Mouse (Mus musculus): ENCODE results near the gene Clba1. TPM values are rescaled to one million over a fixed set of nuclear protein-coding genes. Genes with fewer than 3 reads are reported as not detected.

Gene Clba1
- polyA plus RNA-seq, 1 experiment, result 77.8 TPM

- H3K27ac ChIP-seq (ENCODE audit: control insufficient read depth, insufficient read depth, low read depth, low read length), result no peak overlapping the region
- no peaks in the 10 kb centered on the region for H3K27me3 ChIP-seq (ENCODE audit: control insufficient read depth, insufficient read depth, low read length)
- no peaks in the 10 kb centered on the region for H3K36me3 ChIP-seq (ENCODE audit: control insufficient read depth, insufficient read depth, low read length)
- no peak overlapping the region for H3K4me3 ChIP-seq (ENCODE audit: control insufficient read depth, low read depth, low read length)
- TF ChIP-seq POLR2A (IDR thresholded peaks at IDR 0.05; ENCODE audit: control insufficient read depth, low read depth, low read length) (no peak), CTCF (IDR thresholded peaks at IDR 0.05; ENCODE audit: control insufficient read depth, insufficient read depth, insufficient replicate concordance, low read depth, low read length) (no peak)
- H3K4me1 ChIP-seq (ENCODE audit: control insufficient read depth, insufficient read depth, low read length), result no peaks in the 10 kb centered on the region
Measured at GRCm38 (mm10) chr12:112772306-112772705, 36.4 kb upstream of the Clba1 start.

GRCm38 (mm10) chr12:112773366-112773765 lies 35.4 kb upstream of the Clba1 start:
- H3K27me3 ChIP-seq (ENCODE audit: control insufficient read depth, insufficient read depth, low read length), result no peaks in the 10 kb centered on the region
- H3K4me1 ChIP-seq (ENCODE audit: control insufficient read depth, insufficient read depth, low read length), result no peaks in the 10 kb centered on the region
- no peaks in the 10 kb centered on the region for H3K36me3 ChIP-seq (ENCODE audit: control insufficient read depth, insufficient read depth, low read length)
- no peak overlapping the region for H3K27ac ChIP-seq (ENCODE audit: control insufficient read depth, insufficient read depth, low read depth, low read length)
- no peak overlapping the region for H3K4me3 ChIP-seq (ENCODE audit: control insufficient read depth, low read depth, low read length)
- no peak for TF ChIP-seq CTCF (IDR thresholded peaks at IDR 0.05; ENCODE audit: control insufficient read depth, insufficient read depth, insufficient replicate concordance, low read depth, low read length)
- TF ChIP-seq POLR2A (IDR thresholded peaks at IDR 0.05; ENCODE audit: control insufficient read depth, low read depth, low read length), result no peak

GRCm38 (mm10) chr12:112774026-112774425 lies 34.7 kb upstream of the Clba1 start:
- no peaks in the 10 kb centered on the region for H3K36me3 ChIP-seq (ENCODE audit: control insufficient read depth, insufficient read depth, low read length)
- H3K27me3 ChIP-seq (ENCODE audit: control insufficient read depth, insufficient read depth, low read length), result no peaks in the 10 kb centered on the region
- no peak overlapping the region for H3K4me3 ChIP-seq (ENCODE audit: control insufficient read depth, low read depth, low read length)
- H3K4me1 ChIP-seq (ENCODE audit: control insufficient read depth, insufficient read depth, low read length), result no peaks in the 10 kb centered on the region
- TF ChIP-seq CTCF (IDR thresholded peaks at IDR 0.05; ENCODE audit: control insufficient read depth, insufficient read depth, insufficient replicate concordance, low read depth, low read length) (no peak), POLR2A (IDR thresholded peaks at IDR 0.05; ENCODE audit: control insufficient read depth, low read depth, low read length) (no peak)
- no peak overlapping the region for H3K27ac ChIP-seq (ENCODE audit: control insufficient read depth, insufficient read depth, low read depth, low read length)

- no peak for TF ChIP-seq POLR2A (IDR thresholded peaks at IDR 0.05; ENCODE audit: control insufficient read depth, low read depth, low read length)
- TF ChIP-seq CTCF (IDR thresholded peaks at IDR 0.05; ENCODE audit: control insufficient read depth, insufficient read depth, insufficient replicate concordance, low read depth, low read length), result no peak
- H3K27ac ChIP-seq (ENCODE audit: control insufficient read depth, insufficient read depth, low read depth, low read length), result no peak overlapping the region
- H3K27me3 ChIP-seq (ENCODE audit: control insufficient read depth, insufficient read depth, low read length), result no peaks in the 10 kb centered on the region
- H3K4me1 ChIP-seq (ENCODE audit: control insufficient read depth, insufficient read depth, low read length), result no peaks in the 10 kb centered on the region
- no peaks in the 10 kb centered on the region for H3K36me3 ChIP-seq (ENCODE audit: control insufficient read depth, insufficient read depth, low read length)
- H3K4me3 ChIP-seq (ENCODE audit: control insufficient read depth, low read depth, low read length), result no peak overlapping the region
Measured at GRCm38 (mm10) chr12:112774481-112774880, 34.3 kb upstream of the Clba1 start.

GRCm38 (mm10) chr12:112791026-112791425 lies 17.7 kb upstream of the Clba1 start:
- Histone ChIP-seq H3K36me3 (ENCODE audit: control insufficient read depth, insufficient read depth, low read length) (no peaks in the 10 kb centered on the region), H3K27me3 (ENCODE audit: control insufficient read depth, insufficient read depth, low read length) (no peaks in the 10 kb centered on the region), H3K27ac (ENCODE audit: control insufficient read depth, insufficient read depth, low read depth, low read length) (no peak overlapping the region), H3K4me3 (ENCODE audit: control insufficient read depth, low read depth, low read length) (no peak overlapping the region), H3K4me1 (ENCODE audit: control insufficient read depth, insufficient read depth, low read length) (no peaks in the 10 kb centered on the region)
- TF ChIP-seq POLR2A (IDR thresholded peaks at IDR 0.05; ENCODE audit: control insufficient read depth, low read depth, low read length) (no peak), CTCF (IDR thresholded peaks at IDR 0.05; ENCODE audit: control insufficient read depth, insufficient read depth, insufficient replicate concordance, low read depth, low read length) (no peak)

GRCm38 (mm10) chr12:112793601-112794355 lies 15.0 kb upstream of the Clba1 start:
- H3K4me1 ChIP-seq (ENCODE audit: control insufficient read depth, insufficient read depth, low read length), result no peaks in the 10 kb centered on the region
- H3K27ac ChIP-seq (ENCODE audit: control insufficient read depth, insufficient read depth, low read depth, low read length), result no peak overlapping the region
- no peaks in the 10 kb centered on the region for H3K27me3 ChIP-seq (ENCODE audit: control insufficient read depth, insufficient read depth, low read length)
- TF ChIP-seq POLR2A (IDR thresholded peaks at IDR 0.05; ENCODE audit: control insufficient read depth, low read depth, low read length) (peak; percentile 26; the same call in 1 of the 2 replicates), CTCF (IDR thresholded peaks at IDR 0.05; ENCODE audit: control insufficient read depth, insufficient read depth, insufficient replicate concordance, low read depth, low read length) (no peak)
- no peaks in the 10 kb centered on the region for H3K36me3 ChIP-seq (ENCODE audit: control insufficient read depth, insufficient read depth, low read length)
- H3K4me3 ChIP-seq (ENCODE audit: control insufficient read depth, low read depth, low read length), result no peak overlapping the region

- Histone ChIP-seq H3K36me3 (ENCODE audit: control insufficient read depth, insufficient read depth, low read length) (no peaks in the 10 kb centered on the region), H3K27me3 (ENCODE audit: control insufficient read depth, insufficient read depth, low read length) (no peaks in the 10 kb centered on the region), H3K4me1 (ENCODE audit: control insufficient read depth, insufficient read depth, low read length) (no peaks in the 10 kb centered on the region), H3K4me3 (ENCODE audit: control insufficient read depth, low read depth, low read length) (no peak overlapping the region), H3K27ac (ENCODE audit: control insufficient read depth, insufficient read depth, low read depth, low read length) (no peak overlapping the region)
- TF ChIP-seq CTCF (IDR thresholded peaks at IDR 0.05; ENCODE audit: control insufficient read depth, insufficient read depth, insufficient replicate concordance, low read depth, low read length), result no peak
Measured at GRCm38 (mm10) chr12:112794356-112794816, 14.4 kb upstream of the Clba1 start.

All from testis, adult 2 months (tissue).